Mouse (Mus musculus) activated CD4-positive, CD25-positive, alpha-beta regulatory T cell, adult 9 weeks (primary cell): ENCODE data around the gene Polr2m. TPM values are rescaled to one million over a fixed set of nuclear protein-coding genes. Genes with fewer than 3 reads are reported as not detected.

Experiments used
- polyA plus RNA-seq: library from polyadenylated mRNA; unstranded; fragments of 100-300 nt; shearing (Covaris generic); gene quantifications from one replicate; pipeline ENCODE4 v1.2.1, GENCODE M21; 2017

Polr2m gene
- polyA plus RNA-seq, result 24.8 TPM

DNA sequence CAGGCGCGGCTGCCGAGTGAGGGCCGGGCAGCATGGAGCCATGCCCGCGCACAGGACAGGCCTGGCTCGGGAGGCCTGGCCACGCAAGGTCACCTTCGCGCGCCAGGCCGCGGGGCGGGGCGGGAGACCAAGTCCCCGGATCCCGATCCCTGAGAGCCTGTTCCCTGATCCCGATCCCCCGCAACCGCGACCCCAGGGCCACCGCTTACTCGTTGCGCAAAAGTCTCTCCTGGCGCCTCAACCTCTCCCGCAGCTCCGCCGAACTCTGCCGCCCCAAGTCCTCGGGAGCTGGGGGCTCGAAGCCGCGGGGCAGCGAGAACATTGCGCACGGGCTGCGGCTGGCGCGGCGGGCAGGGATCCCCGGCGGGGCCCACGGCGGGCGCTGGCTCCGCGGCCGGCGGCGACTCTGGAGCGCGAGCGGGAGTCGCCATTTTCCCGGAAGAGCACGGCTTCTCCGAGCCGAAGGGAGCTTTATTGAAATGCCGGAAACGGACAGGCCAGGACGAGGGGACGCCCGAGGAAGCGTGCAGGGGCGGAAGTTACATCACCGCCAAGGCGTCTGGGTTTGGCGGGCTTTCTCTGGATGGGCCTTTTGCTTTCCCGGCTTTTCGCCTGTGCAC is at the start of gene Polr2m:
Polr2m (minus strand) TSS at position 461 of the 620 bp plus-strand sequence.

Other genes with a start within 250 kb of the Polr2m start
- gene Myzap, start 106.4 kb upstream of the Polr2m start, polyA plus RNA-seq, result 0.39 TPM